Mouse (Mus musculus) granulocyte monocyte progenitor cell, adult 5-6 weeks (primary cell): Measurements from ENCODE around the gene Mapk8ip2. TPM values are rescaled to one million over a fixed set of nuclear protein-coding genes. Genes with fewer than 3 reads are reported as not detected.

Source experiments
- ATAC-seq: replicated peaks from 2 replicates; pipeline ENCODE4 v1.8.0; 2016; ENCODE audit warnings: mild to moderate bottlenecking, moderate TSS enrichment, inconsistent platforms; ENCODE audit not compliant: poor library complexity, severe bottlenecking
- total RNA-seq, 2 experiments: library from RNA; stranded (forward) in 1 of 2; stranded (reverse) in 1 of 2; fragments of 200-712, 200-1000 nt in 1 of 2; fragments of >200 nt in 1 of 2; fragmentation: Nextera tagmentation in 1 of 2; gene quantifications; 2 replicates each; pipeline ENCODE4 v1.2.3; 2014 to 2017

The Mapk8ip2 gene
- total RNA-seq, 2 experiments from 2014 or later: not detected

DNA sequence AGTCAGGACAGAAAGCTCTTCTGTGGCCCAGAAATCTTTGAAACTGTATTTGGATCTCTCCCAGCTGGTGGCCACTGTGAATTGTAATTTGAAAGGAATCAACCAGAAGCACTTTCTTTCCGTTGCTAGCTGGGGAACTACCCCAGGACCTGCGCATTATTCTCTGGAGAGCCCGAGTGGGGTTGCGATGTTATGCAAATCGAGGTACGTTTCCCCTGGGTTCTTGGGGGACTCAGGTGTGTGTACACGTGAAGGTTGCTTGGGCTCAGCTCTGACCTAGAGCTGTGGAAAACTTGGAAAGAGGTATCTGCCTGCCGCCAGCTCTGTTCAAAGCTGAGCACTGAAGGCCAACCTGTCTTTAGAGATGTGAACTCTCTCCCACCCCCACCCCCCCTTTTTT lies 24.1 kb downstream of the Mapk8ip2 start:
- ATAC-seq: no peak

GRCm38 (mm10) chr15:89478622-89479021 lies 24.9 kb downstream of the Mapk8ip2 start:
- ATAC-seq: no peak

- no peak for ATAC-seq
Measured at GRCm38 (mm10) chr15:89480584-89480983, 26.9 kb downstream of the Mapk8ip2 start.

- no peak for ATAC-seq
Measured at GRCm38 (mm10) chr15:89488182-89488581, 34.5 kb downstream of the Mapk8ip2 start.

DNA sequence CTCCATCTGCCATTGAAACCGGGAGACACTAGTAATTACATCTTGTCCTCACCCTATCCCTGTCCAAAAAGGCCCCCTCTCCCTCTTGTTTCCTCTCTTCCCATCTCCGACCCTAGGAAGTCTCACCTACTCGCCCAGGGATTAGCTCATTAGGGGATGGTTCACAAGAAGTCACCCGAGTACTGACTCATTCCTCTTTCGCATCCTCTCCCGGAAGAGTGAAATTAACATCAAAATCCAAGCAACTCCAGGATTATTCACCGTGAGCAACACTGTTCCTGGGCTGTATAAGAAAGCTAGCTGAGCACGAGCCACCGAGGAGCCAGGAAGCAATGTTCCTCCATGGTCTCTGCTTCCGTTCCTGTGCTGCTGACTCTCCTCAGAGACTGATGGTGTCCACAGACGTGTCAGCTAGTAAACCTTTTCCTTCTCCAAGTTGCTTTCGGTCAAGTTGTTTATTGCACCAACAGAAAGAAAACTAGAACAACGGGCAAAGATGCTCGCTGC lies 35.0 kb downstream of the Mapk8ip2 start:
- ATAC-seq: no peak

DNA sequence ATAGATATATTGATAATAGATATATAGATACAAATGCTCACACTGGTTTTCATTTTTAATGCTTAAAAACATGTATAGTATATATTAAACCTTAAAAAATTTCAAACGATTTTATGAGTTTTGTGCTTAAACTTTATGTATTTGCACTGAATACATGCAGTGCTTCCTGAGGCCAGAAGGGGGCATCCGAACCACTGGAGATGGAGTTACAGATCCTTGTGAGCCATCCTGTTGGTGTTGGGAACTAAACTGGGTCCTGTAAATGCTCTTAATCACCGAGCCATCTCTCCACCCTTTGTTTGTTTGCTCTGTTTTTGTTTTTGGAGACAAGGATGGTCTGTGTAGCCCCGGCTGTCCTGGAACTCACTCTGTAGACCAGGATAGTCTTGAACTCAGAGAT lies 41.3 kb downstream of the Mapk8ip2 start:
- ATAC-seq: no peak

GRCm38 (mm10) chr15:89496131-89496530 lies 42.4 kb downstream of the Mapk8ip2 start:
- no peak for ATAC-seq

DNA sequence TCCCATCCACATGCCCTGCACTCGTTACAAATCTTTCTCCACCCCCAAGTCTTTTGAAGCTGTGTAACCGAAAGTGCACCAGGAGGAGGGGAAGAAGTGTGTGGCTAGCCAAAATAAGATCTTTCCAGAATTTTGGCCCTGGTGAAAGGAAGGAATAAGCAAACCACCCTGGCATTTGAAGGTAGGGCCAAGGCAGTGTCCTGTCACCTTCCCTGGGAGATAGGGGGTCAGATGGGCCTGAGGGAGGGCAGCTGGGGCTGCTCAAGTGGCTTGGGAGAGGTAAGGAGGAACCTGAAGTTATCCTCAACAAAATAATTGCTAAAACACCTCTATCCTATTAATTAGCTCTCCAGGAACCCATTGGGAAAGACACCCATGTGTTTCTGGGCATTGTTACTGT lies 43.1 kb downstream of the Mapk8ip2 start:
- ATAC-seq: no peak

DNA sequence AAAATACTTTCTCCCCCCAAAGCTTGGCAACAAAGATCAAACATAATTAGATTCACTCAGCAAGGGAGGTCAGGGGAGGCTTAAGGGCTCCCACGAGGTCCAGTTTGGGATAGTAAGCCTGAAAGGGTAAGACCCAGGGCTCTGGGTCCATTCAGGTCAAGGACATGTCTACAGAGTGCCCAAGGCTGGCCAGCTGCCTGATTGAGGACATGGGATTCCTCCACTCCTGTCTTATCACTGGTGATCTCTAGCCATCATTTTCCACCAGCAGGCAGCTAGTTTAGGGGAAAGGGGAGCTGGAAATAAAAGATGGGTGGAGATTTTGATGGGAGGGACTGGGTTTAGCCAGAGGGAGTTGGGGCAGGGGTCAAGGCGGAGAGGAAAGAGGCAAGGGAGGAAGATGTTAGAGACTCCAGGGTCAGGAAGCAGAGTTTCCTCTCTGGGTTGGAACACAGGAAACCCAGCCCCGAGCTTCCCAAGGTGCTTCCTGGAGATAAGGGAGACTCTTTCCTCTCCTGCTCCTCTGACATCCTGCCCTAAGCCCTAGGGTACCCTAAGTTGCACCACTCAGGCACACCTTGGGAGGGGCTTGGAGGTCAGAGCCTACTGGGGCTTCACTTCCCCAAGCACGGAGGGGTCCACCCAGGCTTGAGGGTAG lies 43.8 kb downstream of the Mapk8ip2 start:
- ATAC-seq: peak; percentile 68

- ATAC-seq: peak; percentile 31
Measured at GRCm38 (mm10) chr15:89498049-89498960, 44.6 kb downstream of the Mapk8ip2 start.

DNA sequence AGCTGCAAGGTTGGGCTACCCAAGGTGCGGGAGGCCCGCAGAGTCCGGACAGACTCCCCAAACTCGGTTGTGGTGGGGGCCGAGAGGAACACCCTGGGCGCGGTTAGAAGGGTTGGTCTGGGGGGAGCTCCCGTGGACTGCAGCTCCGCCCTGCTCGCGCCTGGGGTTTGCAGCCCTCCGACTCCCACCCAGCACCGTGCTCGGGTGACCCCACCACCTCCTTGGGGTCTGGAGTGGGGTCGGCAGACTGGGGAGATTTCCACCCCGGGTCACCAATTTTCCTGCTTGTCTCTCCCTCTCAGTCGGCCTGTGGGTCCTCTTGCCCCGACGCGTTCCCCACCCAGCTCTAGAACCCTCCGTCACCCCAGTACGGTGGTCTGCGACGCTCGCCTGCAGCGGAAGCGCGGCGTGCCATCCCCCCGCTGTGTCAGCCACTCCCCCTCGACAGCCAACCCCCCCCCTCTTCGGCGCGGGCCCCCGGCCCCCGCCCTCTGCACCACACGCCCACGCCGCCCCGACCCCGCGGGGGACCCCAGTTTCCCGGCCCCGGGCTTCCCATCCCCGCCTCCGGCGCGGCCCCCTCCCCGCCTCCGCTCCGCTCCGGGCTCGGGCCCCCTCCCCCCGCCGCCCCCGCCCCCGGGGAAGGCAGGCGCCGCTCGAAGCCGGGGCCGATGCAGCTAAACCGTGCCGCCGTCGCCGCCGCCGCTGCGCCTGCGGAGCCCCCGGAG lies 45.4 kb downstream of the Mapk8ip2 start, which contains the start of gene Shank3:
Shank3 (plus strand) TSS at position 663 of the 728 bp plus-strand sequence.
- ATAC-seq: peak; percentile 33; the same call in 1 of the 2 replicates

GRCm38 (mm10) chr15:89499784-89500220 lies 46.1 kb downstream of the Mapk8ip2 start:
- no peak for ATAC-seq

- peak; percentile 6 for ATAC-seq
Measured at GRCm38 (mm10) chr15:89500221-89500791, 46.6 kb downstream of the Mapk8ip2 start.

DNA sequence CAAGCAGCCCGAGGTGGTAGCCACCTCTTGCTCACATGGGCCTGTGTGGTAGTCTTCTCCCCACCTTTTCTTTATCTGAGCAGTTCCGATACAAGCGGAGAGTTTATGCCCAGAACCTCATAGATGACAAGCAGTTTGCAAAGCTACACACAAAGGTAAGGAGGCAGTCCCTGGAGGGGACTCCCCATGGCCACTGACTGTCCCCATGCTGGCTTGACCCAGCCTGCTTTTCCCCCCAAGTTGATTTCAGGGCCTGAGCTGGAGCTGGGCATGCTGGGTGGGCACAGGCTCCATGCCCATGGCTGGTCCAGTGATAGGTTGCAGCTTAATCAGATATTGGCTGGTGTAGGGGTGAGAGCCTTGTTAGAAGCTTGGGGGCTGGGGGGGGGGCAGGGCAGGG lies 47.6 kb downstream of the Mapk8ip2 start:
- ATAC-seq: no peak

DNA sequence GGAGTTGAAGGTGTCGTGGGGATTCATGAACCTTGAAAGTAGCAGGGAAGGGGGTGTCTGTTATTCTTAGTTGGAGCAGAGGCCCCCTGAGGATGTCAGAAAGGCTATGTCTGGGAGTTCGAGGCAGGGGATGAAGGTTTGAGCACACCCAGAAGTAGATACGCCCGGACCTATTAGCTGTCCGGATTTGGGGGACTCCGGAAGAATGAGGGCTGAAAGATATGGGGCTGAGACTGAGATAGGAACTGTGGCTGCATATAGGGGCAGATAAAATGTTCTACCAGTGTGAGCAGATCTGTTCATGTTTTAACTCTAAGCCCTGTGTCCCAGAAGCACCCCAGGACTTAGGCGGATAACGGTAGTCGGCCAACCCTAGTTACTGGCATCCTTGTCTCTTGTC lies 51.1 kb downstream of the Mapk8ip2 start:
- ATAC-seq: no peak

GRCm38 (mm10) chr15:89507751-89508150 lies 54.0 kb downstream of the Mapk8ip2 start:
- no peak for ATAC-seq

DNA sequence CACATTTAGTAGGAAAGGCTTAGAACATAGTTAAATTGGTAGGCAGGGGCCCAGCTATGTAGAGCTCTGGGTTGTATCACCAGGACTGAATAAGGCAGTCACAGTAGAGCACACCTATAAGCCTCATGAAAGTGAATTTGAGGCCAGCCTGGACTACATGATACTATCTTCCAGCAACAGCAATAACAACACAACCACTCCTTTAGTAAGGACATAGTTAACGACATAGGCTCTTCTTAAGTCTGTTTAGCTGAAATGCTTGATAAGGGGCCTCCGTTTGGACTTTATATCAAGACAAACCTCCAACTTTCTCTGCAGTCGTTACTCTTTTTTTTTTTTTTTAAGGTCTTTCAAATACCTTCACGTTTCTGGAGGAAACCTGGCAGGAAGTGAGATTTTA lies 59.0 kb downstream of the Mapk8ip2 start:
- ATAC-seq: no peak
